Mouse (Mus musculus): ENCODE results near the gene Zdhhc1. TPM values are rescaled to one million over a fixed set of nuclear protein-coding genes. Genes with fewer than 3 reads are reported as not detected.
A peak's percentile ranks its signal among the peaks of the same experiment; 100 is the strongest.

Zdhhc1 gene
- polyA plus RNA-seq, 1 experiment from 2014 or later, result 4.0 TPM

DNA sequence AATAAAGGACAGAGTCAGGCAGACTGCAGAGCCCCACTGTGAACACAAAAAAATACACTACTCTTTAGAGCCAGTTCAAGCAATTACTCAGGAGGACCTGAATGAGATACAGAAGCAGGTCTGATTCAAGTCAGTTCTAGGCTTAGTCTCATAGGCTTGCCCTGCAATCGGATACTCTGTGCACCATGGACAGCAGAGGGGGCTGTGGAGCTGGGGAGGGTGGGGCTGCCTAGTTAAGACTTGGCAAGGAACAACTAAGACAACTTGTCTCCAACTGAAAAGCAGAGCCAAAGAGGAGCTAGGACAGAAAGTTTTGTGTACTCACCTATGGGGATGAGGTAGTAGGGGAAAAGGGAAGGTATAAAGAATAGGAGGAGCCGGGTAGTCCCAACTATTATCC lies 35.1 kb upstream of the Zdhhc1 start:
- H3K27ac ChIP-seq, result no peak overlapping the region
- ATAC-seq, result peak; percentile 46; the same call in 1 of the 2 replicates
- peaks cover 52% of the 10 kb centered on the region for H3K4me1 ChIP-seq
- no peak overlapping the region for H3K4me3 ChIP-seq
- H3K27me3 ChIP-seq (replicated peaks), result no peaks in the 10 kb centered on the region
- peaks cover 59% of the 10 kb centered on the region for H3K36me3 ChIP-seq
- WGBS (ENCODE audit: insufficient replicate concordance), result 44% methylated on average over 2 of the region's 2 CpGs
- H3K9ac ChIP-seq, result no peak overlapping the region
- no peaks in the 10 kb centered on the region for H3K9me3 ChIP-seq (replicated peaks)
- H3K4me2 ChIP-seq, result no peak overlapping the region

DNA sequence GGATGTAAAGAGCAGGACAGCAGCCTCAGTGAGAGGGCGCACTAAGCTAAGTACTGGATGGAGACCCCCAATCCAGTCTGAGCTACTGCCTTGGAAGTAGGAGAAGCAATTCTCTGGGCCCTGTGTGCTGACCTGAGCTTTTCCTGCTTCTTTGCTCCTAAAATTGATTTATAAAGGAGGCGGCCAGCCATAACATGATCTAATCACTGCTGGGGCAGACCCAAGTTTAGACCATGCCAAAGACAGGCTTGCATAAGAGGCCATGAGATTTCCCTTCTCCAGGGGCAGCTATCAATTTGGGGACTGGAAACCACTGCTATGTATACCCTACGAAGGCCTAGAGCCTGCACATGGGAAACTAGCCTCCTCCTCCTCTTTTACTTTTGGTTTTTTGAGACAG lies 32.6 kb upstream of the Zdhhc1 start:
- Histone ChIP-seq H3K27me3 (replicated peaks) (no peaks in the 10 kb centered on the region), H3K4me3 (no peak overlapping the region), H3K27ac (no peak overlapping the region), H3K9ac (no peak overlapping the region), H3K4me2 (no peak overlapping the region), H3K4me1 (peaks cover 45% of the 10 kb centered on the region), H3K36me3 (peaks cover 54% of the 10 kb centered on the region), H3K9me3 (replicated peaks) (no peaks in the 10 kb centered on the region)
- 88% methylated on average over 3 of the region's 3 CpGs for WGBS (ENCODE audit: insufficient replicate concordance)
- no peak for ATAC-seq

- H3K9me3 ChIP-seq (replicated peaks), result no peaks in the 10 kb centered on the region
- no peak overlapping the region for H3K4me3 ChIP-seq
- no peak overlapping the region for H3K4me2 ChIP-seq
- no peak for ATAC-seq
- WGBS (ENCODE audit: insufficient replicate concordance), result 74% methylated on average over 1 of the region's 1 CpGs
- H3K9ac ChIP-seq, result no peak overlapping the region
- peaks cover 43% of the 10 kb centered on the region for H3K4me1 ChIP-seq
- H3K27me3 ChIP-seq (replicated peaks), result no peaks in the 10 kb centered on the region
- H3K36me3 ChIP-seq, result peaks cover 65% of the 10 kb centered on the region
- no peak overlapping the region for H3K27ac ChIP-seq
Observed at GRCm38 (mm10) chr8:105528206-105528605, 31.5 kb upstream of the Zdhhc1 start.

- no peaks in the 10 kb centered on the region for H3K9me3 ChIP-seq (replicated peaks)
- peaks cover 43% of the 10 kb centered on the region for H3K4me1 ChIP-seq
- no peak overlapping the region for H3K27ac ChIP-seq
- no peak overlapping the region for H3K4me2 ChIP-seq
- WGBS (ENCODE audit: insufficient replicate concordance), result 67% methylated on average over 2 of the region's 2 CpGs
- no peaks in the 10 kb centered on the region for H3K27me3 ChIP-seq (replicated peaks)
- H3K4me3 ChIP-seq, result no peak overlapping the region
- no peak for ATAC-seq
- no peak overlapping the region for H3K9ac ChIP-seq
- H3K36me3 ChIP-seq, result peaks cover 75% of the 10 kb centered on the region
Observed at GRCm38 (mm10) chr8:105527110-105527509, 30.4 kb upstream of the Zdhhc1 start.

DNA sequence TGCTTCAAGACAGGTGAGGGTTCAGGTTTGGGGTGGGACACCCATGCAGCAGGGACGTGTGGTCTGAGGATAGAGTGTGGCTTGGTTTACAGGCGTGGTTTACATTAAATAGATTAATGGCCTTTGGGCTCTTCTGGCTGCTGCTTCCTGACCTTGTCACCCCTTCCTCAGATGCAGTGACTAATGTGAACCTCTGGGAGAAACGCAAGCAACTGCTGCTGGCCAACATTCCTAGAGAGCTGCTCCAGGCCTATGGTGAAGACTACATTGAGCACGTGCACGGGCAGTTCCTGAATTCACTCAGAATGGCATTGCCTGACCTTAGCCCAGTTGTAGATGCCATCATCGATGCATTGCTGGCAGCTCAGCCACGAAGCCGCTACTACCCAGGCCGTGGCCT lies 26.2 kb upstream of the Zdhhc1 start:
- H3K36me3 ChIP-seq, result peaks cover 48% of the 10 kb centered on the region
- no peak overlapping the region for H3K4me2 ChIP-seq
- no peak overlapping the region for H3K27ac ChIP-seq
- H3K4me1 ChIP-seq, result peaks cover 68% of the 10 kb centered on the region
- H3K27me3 ChIP-seq (replicated peaks), result peaks cover 33% of the 10 kb centered on the region
- no peak overlapping the region for H3K9ac ChIP-seq
- H3K4me3 ChIP-seq, result no peak overlapping the region
- no peak for ATAC-seq
- 63% methylated on average over 9 of the region's 9 CpGs for WGBS (ENCODE audit: insufficient replicate concordance)
- H3K9me3 ChIP-seq (replicated peaks), result no peaks in the 10 kb centered on the region

GRCm38 (mm10) chr8:105521995-105522769 lies 25.5 kb upstream of the Zdhhc1 start:
- 81% methylated on average over 21 of the region's 21 CpGs for WGBS (ENCODE audit: insufficient replicate concordance)
- H3K4me1 ChIP-seq, result peaks cover 69% of the 10 kb centered on the region
- no peak overlapping the region for H3K4me3 ChIP-seq
- no peak for ATAC-seq
- peak overlapping the region; percentile 28; the same call in 1 of the 2 replicates for H3K27ac ChIP-seq
- H3K4me2 ChIP-seq, result 0 out of 2 replicates have a peak overlapping the region, but pooled peaks have one; percentile 100
- no peak overlapping the region for H3K9ac ChIP-seq
- peaks cover 41% of the 10 kb centered on the region for H3K36me3 ChIP-seq
- H3K27me3 ChIP-seq (replicated peaks), result peaks cover 40% of the 10 kb centered on the region
- no peaks in the 10 kb centered on the region for H3K9me3 ChIP-seq (replicated peaks)

DNA sequence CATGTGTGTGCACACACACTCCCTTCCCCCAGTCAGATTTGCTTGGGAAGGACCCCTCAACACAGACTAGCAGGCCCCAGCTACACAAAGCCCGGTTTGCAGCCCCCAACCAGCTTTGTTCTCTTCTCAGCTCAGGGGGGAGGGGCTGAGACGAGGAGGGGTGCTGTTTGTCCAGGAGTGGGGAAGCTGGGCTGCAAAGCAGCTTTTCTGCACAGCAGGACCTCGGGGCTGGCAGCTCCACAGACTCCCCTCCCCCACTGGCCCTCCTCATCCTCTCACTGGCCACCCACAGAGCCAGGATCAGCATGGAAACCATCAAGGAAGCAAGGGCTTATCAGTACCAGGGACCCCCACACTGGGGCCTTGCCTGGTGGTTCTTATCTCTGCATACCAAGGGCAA lies 24.4 kb upstream of the Zdhhc1 start:
- Histone ChIP-seq H3K9me3 (replicated peaks) (no peaks in the 10 kb centered on the region), H3K27ac (peak overlapping the region; percentile 29; the same call in 1 of the 2 replicates), H3K36me3 (peaks cover 38% of the 10 kb centered on the region), H3K4me2 (peak overlapping the region; percentile 100), H3K4me3 (no peak overlapping the region), H3K27me3 (replicated peaks) (peaks cover 52% of the 10 kb centered on the region), H3K4me1 (peaks cover 69% of the 10 kb centered on the region), H3K9ac (no peak overlapping the region)
- 8% methylated on average over 3 of the region's 3 CpGs for WGBS (ENCODE audit: insufficient replicate concordance)
- ATAC-seq, result peak; percentile 38; the same call in 1 of the 2 replicates

DNA sequence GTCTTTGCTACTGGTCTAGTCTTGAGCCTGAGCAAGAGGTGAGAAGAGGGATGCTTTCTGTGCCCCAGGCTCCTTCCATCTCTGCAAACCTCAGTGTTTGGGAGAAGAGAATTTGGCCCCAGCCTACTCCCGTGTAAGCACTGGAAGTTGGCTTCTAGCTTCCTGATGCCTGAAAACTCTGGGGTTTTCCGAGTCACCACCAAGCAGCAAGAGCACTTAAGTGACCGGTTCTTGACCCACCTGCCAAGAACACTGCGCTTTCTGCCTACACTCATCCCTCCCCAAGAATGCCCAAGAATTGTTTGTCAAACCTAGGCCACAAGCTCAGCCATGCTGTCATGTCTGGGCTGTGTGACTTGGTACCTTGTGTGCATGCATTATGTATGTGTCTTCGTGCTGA lies 23.8 kb upstream of the Zdhhc1 start:
- Histone ChIP-seq H3K9me3 (replicated peaks) (no peaks in the 10 kb centered on the region), H3K27ac (peak overlapping the region; percentile 29; the same call in 1 of the 2 replicates), H3K4me2 (peak overlapping the region; percentile 100), H3K4me3 (no peak overlapping the region), H3K4me1 (peaks cover 74% of the 10 kb centered on the region), H3K27me3 (replicated peaks) (peaks cover 56% of the 10 kb centered on the region), H3K36me3 (peaks cover 36% of the 10 kb centered on the region), H3K9ac (no peak overlapping the region)
- ATAC-seq, result no peak
- 56% methylated on average over 5 of the region's 5 CpGs for WGBS (ENCODE audit: insufficient replicate concordance)

GRCm38 (mm10) chr8:105519591-105519990 lies 22.9 kb upstream of the Zdhhc1 start:
- H3K27ac ChIP-seq, result no peak overlapping the region

GRCm38 (mm10) chr8:105518436-105519313 lies 22.0 kb upstream of the Zdhhc1 start, which contains the start of gene Hsd11b2:
Hsd11b2 (plus strand) TSS chr8:105518755.
- ATAC-seq, result peak; percentile 75
- Histone ChIP-seq H3K9ac (peak within 1 kb of the TSS; percentile 71), H3K27ac (peak within 1 kb of the TSS; percentile 38; the same call in 1 of the 2 replicates), H3K4me2 (peak within 1 kb of the TSS; percentile 100), H3K9me3 (replicated peaks) (no peaks in the 10 kb centered on the region), H3K36me3 (peaks cover 18% of the 10 kb centered on the region), H3K4me3 (peak within 1 kb of the TSS; percentile 67), H3K27me3 (replicated peaks) (peaks cover 71% of the 10 kb centered on the region), H3K4me1 (peaks cover 71% of the 10 kb centered on the region)
- 2% methylated on average over 68 of the region's 68 CpGs for WGBS (ENCODE audit: insufficient replicate concordance)

More at GRCm38 (mm10) chr8:105519591-105519990, 22.9 kb upstream of the Zdhhc1 start:
- peak overlapping the region; percentile 100 for H3K4me2 ChIP-seq
- H3K4me1 ChIP-seq, result peaks cover 74% of the 10 kb centered on the region
- H3K36me3 ChIP-seq, result peaks cover 27% of the 10 kb centered on the region
- H3K9me3 ChIP-seq (replicated peaks), result no peaks in the 10 kb centered on the region
- H3K27me3 ChIP-seq (replicated peaks), result peaks cover 65% of the 10 kb centered on the region
- no peak for ATAC-seq
- WGBS (ENCODE audit: insufficient replicate concordance), result 8% methylated on average over 2 of the region's 2 CpGs
- H3K9ac ChIP-seq, result peak overlapping the region; percentile 71; the same call in 1 of the 2 replicates
- H3K4me3 ChIP-seq, result peak overlapping the region; percentile 67

DNA sequence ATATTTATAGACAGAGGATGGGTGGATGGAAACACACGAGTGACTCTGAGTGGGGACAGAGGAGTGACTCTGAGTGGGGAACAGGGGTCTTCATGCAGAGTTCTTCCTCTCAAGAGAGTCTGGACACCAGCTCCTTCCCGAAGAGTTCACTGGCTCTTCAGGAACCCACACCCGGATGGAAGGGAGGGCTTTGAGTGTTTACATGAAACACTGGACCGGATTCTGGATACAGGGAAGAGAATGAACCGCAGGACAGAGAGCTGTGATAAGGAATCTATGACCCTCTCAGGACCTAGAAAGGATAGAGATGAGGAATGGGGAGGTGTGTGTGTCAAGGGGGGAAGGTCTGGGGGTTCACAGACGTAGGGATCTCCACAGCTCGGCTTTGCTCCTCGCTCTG lies 20.6 kb upstream of the Zdhhc1 start:
- Histone ChIP-seq H3K9ac (no peak overlapping the region), H3K4me2 (peak overlapping the region; percentile 100; the same call in 1 of the 2 replicates), H3K4me3 (no peak overlapping the region), H3K36me3 (peaks cover 5% of the 10 kb centered on the region), H3K9me3 (replicated peaks) (no peaks in the 10 kb centered on the region), H3K4me1 (peaks cover 57% of the 10 kb centered on the region), H3K27ac (no peak overlapping the region), H3K27me3 (replicated peaks) (peaks cover 71% of the 10 kb centered on the region)
- ATAC-seq, result no peak
- 28% methylated on average over 8 of the region's 8 CpGs for WGBS (ENCODE audit: insufficient replicate concordance)

All from liver, embryonic 12.5 days (tissue).